Mouse (Mus musculus) lung, postnatal 0 days (tissue): ENCODE measurements around the gene Qrfpr.

Experiments
- CTCF ChIP-seq: IDR thresholded peaks from 2 replicates; pipeline ENCODE4 v1.5.1; 2016; ENCODE audit warnings: antibody characterized with exemption, mild to moderate bottlenecking
- EP300 ChIP-seq: IDR thresholded peaks from 2 replicates; pipeline ENCODE4 v1.6.1; 2016; ENCODE audit warnings: antibody characterized with exemption, mild to moderate bottlenecking, control low read depth

DNA sequence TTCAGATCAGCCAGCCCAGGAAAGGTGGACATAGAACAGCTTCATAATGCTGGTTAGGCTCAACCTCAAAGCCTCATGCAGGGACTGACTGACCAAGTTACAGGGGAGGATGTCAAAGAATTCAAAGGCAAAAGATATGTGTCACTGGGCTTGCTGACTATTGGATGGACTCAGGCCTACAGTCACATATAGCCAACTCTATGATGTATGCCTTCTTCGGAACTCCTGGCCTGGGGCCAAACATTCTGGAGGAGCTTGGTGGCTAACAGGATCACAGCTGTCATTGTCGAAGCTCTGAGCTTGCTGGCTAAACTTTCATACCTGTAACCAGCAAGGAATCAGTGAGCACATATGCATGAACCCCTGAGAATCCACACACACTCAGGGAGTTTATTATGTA lies 11.2 kb downstream of the Qrfpr start:
- TF ChIP-seq CTCF (no peak), EP300 (no peak)
